Mouse (Mus musculus) kidney, embryonic 16.5 days (tissue): ENCODE measurements around the gene Aldob. TPM values are rescaled to one million over a fixed set of nuclear protein-coding genes. Genes with fewer than 3 reads are reported as not detected.

Source experiments
- ATAC-seq: fragments of 200-750 bp; cut with Nextera tagmentation; 2 replicates; pipeline ENCODE4 v1.8.0; 2017; ENCODE audit warnings: moderate TSS enrichment; ENCODE audit not compliant: low FRiP score, low TSS enrichment
- H3K27ac ChIP-seq: fragments of 300-500 bp; sonication (generic); 2 replicates; pipeline ENCODE4 v1.5.1; 2014; ENCODE audit warnings: low read length
- H3K27me3 ChIP-seq: fragments of 300-500 bp; sonication (generic); 2 replicates; pipeline ENCODE4 v1.6.1; 2014; ENCODE audit warnings: low read length, control low read depth, mixed read lengths; ENCODE audit not compliant: insufficient read depth
- H3K36me3 ChIP-seq: fragments of 300-500 bp; sonication (generic); 2 replicates; pipeline ENCODE4 v1.6.1; 2014; ENCODE audit warnings: low read length, control low read depth, mixed read lengths; ENCODE audit not compliant: insufficient read depth
- H3K4me1 ChIP-seq: fragments of 300-500 bp; sonication (generic); 2 replicates; pipeline ENCODE4 v1.6.1; 2014; ENCODE audit warnings: low read length, control low read depth, mixed read lengths; ENCODE audit not compliant: insufficient read depth
- H3K4me2 ChIP-seq: fragments of 300-500 bp; sonication (generic); replicated peaks from 2 replicates; pipeline ENCODE4 v1.6.1; 2014; ENCODE audit warnings: low read depth, low read length
- H3K4me3 ChIP-seq: fragments of 300-500 bp; sonication (generic); 2 replicates; pipeline ENCODE4 v1.5.1; 2014; ENCODE audit warnings: mild to moderate bottlenecking, low read length
- H3K9ac ChIP-seq: fragments of 300-500 bp; sonication (generic); replicated peaks from 2 replicates; pipeline ENCODE4 v1.6.1; 2014; ENCODE audit warnings: low read length
- H3K9me3 ChIP-seq: fragments of 300-500 bp; sonication (generic); 2 replicates; pipeline ENCODE4 v1.6.1; 2016; ENCODE audit warnings: low read length, control low read depth
- WGBS: fragments of 180-500 bp; shearing (Covaris S2); extraction: QIAGEN DNeasy Blood & Tissue Kit; methylation state at CpG from one replicate; pipeline ENCODE4 v1.1.7; 2014; 5-methylcytosine and 5-hydroxymethylcytosine counted together
- polyA plus RNA-seq: library from polyadenylated mRNA; unstranded; fragments of >200 nt; fragmentation: Nextera tagmentation; extraction: Ambion mirVana; gene quantifications from 2 replicates; pipeline ENCODE4 v1.2.1, GENCODE M21; 2015

Gene Aldob
- polyA plus RNA-seq, 1 experiment from 2014 or later, result 493 TPM

DNA sequence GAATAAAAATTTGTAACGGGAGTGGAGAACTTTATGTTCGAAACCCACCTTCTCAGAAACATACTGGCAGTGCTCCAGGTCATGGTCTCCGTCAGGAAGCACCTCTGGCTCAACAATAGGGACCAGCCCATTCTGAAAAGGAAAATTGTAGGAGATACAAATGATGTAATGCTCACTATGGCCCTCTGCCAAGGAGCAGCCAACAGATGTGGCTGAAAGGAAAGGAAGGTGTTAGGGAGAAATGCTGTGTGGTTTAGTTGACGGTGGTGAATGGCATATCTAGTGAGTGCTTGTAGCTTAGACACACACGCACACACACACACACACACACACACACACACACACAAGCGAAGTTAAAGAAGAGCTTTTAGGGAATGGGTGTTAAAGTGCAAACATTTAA is 9.7 kb downstream of the Aldob start:
- Histone ChIP-seq H3K4me2 (no peak overlapping the region), H3K4me3 (no peak overlapping the region), H3K36me3 (no peaks in the 10 kb centered on the region), H3K27me3 (no peaks in the 10 kb centered on the region), H3K9me3 (no peaks in the 10 kb centered on the region), H3K4me1 (no peaks in the 10 kb centered on the region), H3K27ac (no peak overlapping the region), H3K9ac (no peak overlapping the region)
- 69% methylated on average over 6 of the region's 6 CpGs for WGBS
- no peak for ATAC-seq

DNA sequence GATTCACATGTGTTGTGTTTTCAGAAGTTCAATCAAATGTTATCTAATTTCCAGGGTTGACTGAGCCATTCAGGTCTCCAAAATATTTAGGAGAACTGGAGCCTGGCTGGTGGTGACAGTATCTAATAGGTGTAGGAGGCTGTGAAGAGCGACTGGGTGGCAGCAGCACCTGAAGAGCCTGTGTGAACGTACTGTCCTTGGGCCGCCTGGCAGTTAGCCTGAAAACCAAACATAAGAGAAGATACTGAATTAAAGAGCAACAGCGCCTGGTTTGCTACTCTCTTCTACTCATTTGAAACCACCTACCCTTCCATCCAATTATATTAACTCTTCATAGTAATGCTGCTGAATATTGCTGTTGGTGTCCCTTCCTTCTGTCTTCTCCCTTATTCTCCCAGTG is 12.7 kb downstream of the Aldob start:
- no peak overlapping the region for H3K9ac ChIP-seq
- 86% methylated on average over 4 of the region's 4 CpGs for WGBS
- H3K9me3 ChIP-seq, result no peaks in the 10 kb centered on the region
- no peaks in the 10 kb centered on the region for H3K4me1 ChIP-seq
- H3K27me3 ChIP-seq, result no peaks in the 10 kb centered on the region
- H3K4me2 ChIP-seq, result no peak overlapping the region
- H3K36me3 ChIP-seq, result peaks cover 4% of the 10 kb centered on the region; the same call in 1 of the 2 replicates
- no peak overlapping the region for H3K4me3 ChIP-seq
- ATAC-seq, result no peak
- no peak overlapping the region for H3K27ac ChIP-seq

DNA sequence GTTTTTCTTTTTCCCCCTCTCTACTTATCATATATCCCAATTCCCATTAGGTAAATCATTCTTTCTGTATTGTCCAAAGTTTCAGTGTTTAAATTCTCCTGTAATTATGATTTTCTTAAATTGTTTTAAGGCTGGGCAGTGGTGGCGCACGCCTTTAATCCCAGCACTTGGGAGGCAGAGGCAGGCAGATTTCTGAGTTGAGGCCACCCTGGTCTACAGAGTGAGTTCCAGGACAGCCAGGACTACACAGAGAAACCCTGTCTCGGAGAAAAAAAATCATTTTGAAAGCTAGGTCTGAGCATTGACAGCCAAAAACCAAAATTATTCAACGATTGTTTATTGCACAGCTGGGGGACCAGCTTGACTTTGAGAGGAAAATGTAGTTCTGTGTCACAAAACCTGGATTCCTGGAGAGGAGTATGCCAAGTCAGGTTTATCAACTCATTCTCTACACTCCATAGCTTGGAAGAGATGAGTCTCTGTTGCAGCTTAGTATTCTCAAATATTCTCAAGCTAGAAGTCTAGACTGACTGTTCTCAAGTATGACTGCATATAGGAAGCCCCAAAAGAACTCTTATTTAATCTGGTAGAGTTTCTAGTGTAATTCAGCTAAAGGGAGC is 13.6 kb downstream of the Aldob start:
- no peaks in the 10 kb centered on the region for H3K4me1 ChIP-seq
- no peaks in the 10 kb centered on the region for H3K27me3 ChIP-seq
- no peak overlapping the region for H3K4me3 ChIP-seq
- 92% methylated on average over 4 of the region's 4 CpGs for WGBS
- no peak overlapping the region for H3K27ac ChIP-seq
- peaks cover 7% of the 10 kb centered on the region for H3K36me3 ChIP-seq
- H3K9ac ChIP-seq, result no peak overlapping the region
- ATAC-seq, result no peak
- no peak overlapping the region for H3K4me2 ChIP-seq
- H3K9me3 ChIP-seq, result peaks cover 2% of the 10 kb centered on the region; the same call in 1 of the 2 replicates

DNA sequence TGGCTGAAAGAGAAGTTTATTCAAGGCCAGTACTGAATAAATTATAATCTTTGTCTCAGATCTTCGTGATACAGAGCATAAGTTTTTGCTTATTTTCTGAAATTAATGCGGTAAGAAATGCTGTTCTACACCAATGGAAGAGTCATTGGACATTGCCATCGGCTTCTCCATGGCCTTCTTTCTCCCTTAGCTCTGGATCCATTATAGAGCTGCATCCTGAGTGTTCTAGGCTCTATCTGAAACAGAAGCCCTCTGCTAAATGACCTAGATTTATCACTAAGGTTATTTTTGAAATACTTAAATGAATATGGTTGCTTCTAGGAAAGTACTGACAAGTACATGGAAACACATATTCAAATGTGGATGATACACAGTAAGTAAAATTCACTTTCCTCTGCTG is 14.3 kb downstream of the Aldob start:
- Histone ChIP-seq H3K4me1 (no peaks in the 10 kb centered on the region), H3K36me3 (peaks cover 15% of the 10 kb centered on the region), H3K27me3 (no peaks in the 10 kb centered on the region), H3K4me2 (no peak overlapping the region), H3K27ac (no peak overlapping the region), H3K4me3 (no peak overlapping the region), H3K9me3 (peaks cover 8% of the 10 kb centered on the region; the same call in 1 of the 2 replicates), H3K9ac (no peak overlapping the region)
- 83% methylated on average over 3 of the region's 3 CpGs for WGBS
- no peak for ATAC-seq

DNA sequence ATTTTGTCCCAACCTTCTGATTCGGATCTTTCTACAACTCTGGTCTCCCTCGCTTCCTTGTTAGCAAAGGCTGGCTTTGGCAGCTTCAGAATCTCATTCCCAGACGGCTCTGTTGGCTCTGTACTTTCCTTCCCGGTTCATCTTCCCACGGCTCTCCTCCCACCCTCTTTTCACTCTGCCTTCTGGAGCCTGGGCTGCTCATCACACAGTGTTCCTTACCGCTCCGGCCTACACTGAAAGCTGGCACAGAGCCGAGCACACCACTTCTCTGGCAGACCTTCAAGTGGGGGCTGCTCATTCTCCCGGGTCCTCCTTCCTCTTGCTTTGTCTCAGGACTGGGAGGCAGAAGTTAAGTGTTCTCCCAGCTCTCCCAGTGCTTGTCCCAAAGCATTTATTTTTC is 26.8 kb downstream of the Aldob start:
- H3K4me1 ChIP-seq, result peaks cover 14% of the 10 kb centered on the region
- no peak overlapping the region for H3K4me2 ChIP-seq
- no peak for ATAC-seq
- no peak overlapping the region; the same call in 1 of the 2 replicates for H3K4me3 ChIP-seq
- H3K9me3 ChIP-seq, result no peaks in the 10 kb centered on the region
- 75% methylated on average over 9 of the region's 9 CpGs for WGBS
- no peak overlapping the region for H3K27ac ChIP-seq
- no peak overlapping the region for H3K9ac ChIP-seq
- H3K27me3 ChIP-seq, result no peaks in the 10 kb centered on the region
- peaks cover 14% of the 10 kb centered on the region for H3K36me3 ChIP-seq

DNA sequence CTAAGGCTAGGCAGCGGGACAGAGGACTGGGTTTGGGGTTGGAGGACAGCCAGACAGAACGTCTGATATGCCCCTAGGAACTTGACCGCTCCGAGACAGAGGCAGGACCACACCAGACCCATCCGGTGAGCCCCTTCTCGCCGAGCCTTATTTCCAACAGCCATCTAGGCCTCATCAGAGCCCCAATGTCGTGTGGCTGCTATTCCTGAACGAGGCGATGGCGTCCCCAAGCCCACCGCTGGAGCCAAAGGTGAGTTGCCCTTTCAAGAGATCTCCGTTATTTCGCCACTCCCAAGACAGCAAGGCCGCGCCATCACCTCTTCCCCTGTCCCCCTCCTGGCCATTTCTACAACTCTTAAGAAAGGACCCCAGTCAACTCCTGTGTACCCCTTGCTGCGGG is 28.0 kb downstream of the Aldob start:
- Histone ChIP-seq H3K27me3 (no peaks in the 10 kb centered on the region), H3K4me2 (peak overlapping the region; percentile 69), H3K9ac (peak overlapping the region; percentile 77), H3K4me1 (peaks cover 14% of the 10 kb centered on the region), H3K27ac (no peak overlapping the region), H3K9me3 (no peaks in the 10 kb centered on the region), H3K36me3 (peaks cover 18% of the 10 kb centered on the region), H3K4me3 (peak overlapping the region; percentile 76)
- ATAC-seq, result peak; percentile 31; the same call in 1 of the 2 replicates
- WGBS, result under 1% methylated on average over 17 of the region's 17 CpGs

DNA sequence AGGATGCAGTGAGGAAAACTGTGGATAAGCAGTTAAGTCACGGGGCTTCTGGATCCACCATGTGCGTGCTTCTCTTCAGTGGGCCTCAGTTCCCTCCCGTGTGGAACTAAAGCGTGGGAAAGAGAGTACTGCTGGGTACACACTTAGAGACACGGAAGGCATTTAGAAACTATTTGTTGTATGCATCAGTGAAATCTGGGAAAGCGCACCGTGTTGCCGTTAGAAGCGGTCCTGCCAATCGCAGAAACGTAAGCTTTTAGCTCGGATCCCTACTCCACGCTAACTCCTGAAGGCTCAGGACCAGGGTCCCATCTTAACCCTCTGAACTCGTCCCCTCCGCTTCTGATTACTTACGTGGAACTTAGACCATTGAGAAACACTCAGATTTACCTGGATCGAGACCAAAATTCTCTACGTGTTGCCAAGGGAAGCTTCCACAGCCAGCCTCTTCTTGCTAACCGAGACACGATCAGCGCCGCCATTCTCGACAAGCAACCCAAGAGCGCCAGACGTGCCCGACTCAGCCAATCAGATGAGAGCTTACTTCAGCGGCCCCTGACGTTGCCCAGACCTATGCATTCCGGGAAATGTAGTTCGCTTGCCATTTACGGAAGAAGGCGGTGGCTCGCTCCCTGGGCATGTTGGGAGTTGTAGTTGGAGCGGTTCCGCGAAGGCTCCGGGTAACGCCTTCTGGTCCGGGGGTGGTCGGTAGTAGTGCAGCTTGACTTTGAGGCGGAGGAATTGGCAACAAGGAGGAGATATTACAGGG is 28.6 kb downstream of the Aldob start, which contains the start of the genes Mrpl50 and Zfp189:
Mrpl50 (minus strand) TSS at position 522 of the 769 bp plus-strand sequence.
Zfp189 (plus strand) TSS at position 605 of the 769 bp plus-strand sequence.
- WGBS, result under 1% methylated on average over 41 of the region's 41 CpGs
- Histone ChIP-seq H3K4me3 (peak within 1 kb of the TSS; percentile 76), H3K27ac (peak within 1 kb of the TSS; percentile 62), H3K27me3 (no peaks in the 10 kb centered on the region), H3K9me3 (no peaks in the 10 kb centered on the region), H3K4me2 (peak within 1 kb of the TSS; percentile 69), H3K36me3 (peaks cover 18% of the 10 kb centered on the region), H3K9ac (peak within 1 kb of the TSS; percentile 79), H3K4me1 (peaks cover 14% of the 10 kb centered on the region)
- peak; percentile 99 for ATAC-seq

DNA sequence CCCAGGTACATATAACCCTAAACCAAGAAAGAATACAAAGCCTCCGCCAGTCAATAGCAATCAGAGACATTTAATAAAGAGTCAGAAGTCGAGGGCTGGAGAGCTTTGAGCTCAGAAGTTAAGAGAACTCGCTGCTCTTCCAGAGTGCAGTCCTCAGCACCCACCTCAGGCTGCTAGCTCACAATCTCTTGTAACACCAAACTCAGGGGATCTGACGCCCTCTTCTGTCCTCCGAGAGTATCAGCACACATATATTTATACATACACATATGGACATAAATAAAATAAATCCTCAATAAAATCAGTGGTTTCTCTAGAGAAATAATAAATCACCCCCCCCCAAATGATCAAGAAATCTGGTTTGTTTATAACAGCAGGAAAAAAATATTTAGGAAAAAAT is 29.9 kb downstream of the Aldob start:
- no peak overlapping the region for H3K9ac ChIP-seq
- peak overlapping the region; percentile 8 for H3K4me2 ChIP-seq
- H3K27ac ChIP-seq, result no peak overlapping the region
- ATAC-seq, result no peak
- 0 out of 2 replicates have a peak overlapping the region, but pooled peaks have one; percentile 2 for H3K4me3 ChIP-seq
- H3K9me3 ChIP-seq, result no peaks in the 10 kb centered on the region
- WGBS, result 77% methylated on average over 5 of the region's 5 CpGs
- peaks cover 16% of the 10 kb centered on the region for H3K36me3 ChIP-seq
- H3K27me3 ChIP-seq, result no peaks in the 10 kb centered on the region
- peaks cover 14% of the 10 kb centered on the region for H3K4me1 ChIP-seq

DNA sequence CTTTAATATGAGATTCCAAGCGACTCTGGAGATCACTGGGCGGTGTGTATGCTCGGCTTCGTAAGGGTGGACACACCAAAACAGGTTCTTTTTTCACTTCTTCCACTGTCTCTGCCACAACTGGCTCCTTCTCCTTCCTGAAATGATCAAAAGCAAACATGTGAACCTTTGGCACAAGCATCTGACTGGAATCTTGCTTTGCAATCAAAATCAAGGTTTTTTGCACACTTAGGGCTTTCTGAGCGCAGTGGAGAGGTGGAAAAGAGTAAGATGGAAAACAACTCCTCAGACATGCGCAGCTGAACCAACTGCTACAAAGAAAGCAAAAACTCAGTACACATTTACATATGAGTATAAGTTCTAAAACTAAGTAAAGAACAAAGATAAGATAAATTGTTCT is 34.9 kb downstream of the Aldob start:
- peaks cover 20% of the 10 kb centered on the region for H3K36me3 ChIP-seq
- no peak for ATAC-seq
- H3K4me3 ChIP-seq, result no peak overlapping the region
- peaks cover 5% of the 10 kb centered on the region for H3K4me1 ChIP-seq
- no peaks in the 10 kb centered on the region for H3K9me3 ChIP-seq
- no peaks in the 10 kb centered on the region for H3K27me3 ChIP-seq
- no peak overlapping the region for H3K27ac ChIP-seq
- H3K9ac ChIP-seq, result no peak overlapping the region
- WGBS, result 98% methylated on average over 6 of the region's 6 CpGs
- H3K4me2 ChIP-seq, result no peak overlapping the region

DNA sequence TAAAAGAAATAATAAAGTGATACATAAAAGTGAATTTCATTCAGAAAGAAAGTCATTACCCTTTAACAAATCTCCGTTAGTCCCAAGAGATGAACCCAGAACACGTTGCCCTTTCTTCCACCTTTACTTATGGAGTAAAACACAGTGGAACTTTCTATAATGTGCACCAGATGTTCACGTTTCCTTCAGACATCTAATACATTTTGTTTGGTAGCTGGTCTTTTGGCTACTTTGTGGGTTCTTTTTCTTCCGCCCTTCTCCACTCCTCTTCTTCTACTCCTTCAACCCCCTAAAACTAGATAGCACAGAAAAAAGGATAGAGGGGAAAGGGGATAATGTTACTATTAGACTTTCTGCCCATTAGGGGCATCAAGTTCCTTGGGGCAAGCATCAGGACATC is 36.7 kb downstream of the Aldob start:
- Histone ChIP-seq H3K4me2 (no peak overlapping the region), H3K9ac (no peak overlapping the region), H3K9me3 (no peaks in the 10 kb centered on the region), H3K27me3 (no peaks in the 10 kb centered on the region), H3K4me3 (no peak overlapping the region), H3K27ac (no peak overlapping the region), H3K4me1 (no peaks in the 10 kb centered on the region), H3K36me3 (peaks cover 20% of the 10 kb centered on the region)
- 85% methylated on average over 4 of the region's 4 CpGs for WGBS
- ATAC-seq, result no peak
